Mouse (Mus musculus): ENCODE measurements around the gene Nphs2. TPM values are rescaled to one million over a fixed set of nuclear protein-coding genes. Genes with fewer than 3 reads are reported as not detected.

The Nphs2 gene
- polyA plus RNA-seq, 1 experiment from 2014 or later: not detected

Other genes with a start within 250 kb of the Nphs2 start
- 2.0 and 2.5 TPM in 2 replicates for gene Fam163a, start 105.7 kb upstream of the Nphs2 start, polyA plus RNA-seq (2015; fragmentation: Nextera tagmentation; extraction: Ambion mirVana)
- gene Tdrd5, start 7.1 kb upstream of the Nphs2 start, polyA plus RNA-seq (2015; fragmentation: Nextera tagmentation; extraction: Ambion mirVana): 0.13 and 0.34 TPM in 2 replicates
- 591 and 600 TPM in 2 replicates for gene Gm2000, start 55.3 kb downstream of the Nphs2 start, polyA plus RNA-seq (2015; fragmentation: Nextera tagmentation; extraction: Ambion mirVana)
- 0.09 and 0.27 TPM in 2 replicates for gene Axdnd1, start 110.4 kb downstream of the Nphs2 start, polyA plus RNA-seq (2015; fragmentation: Nextera tagmentation; extraction: Ambion mirVana)
- gene Soat1, start 163.6 kb downstream of the Nphs2 start, polyA plus RNA-seq (2015; fragmentation: Nextera tagmentation; extraction: Ambion mirVana): 33.1 and 36.3 TPM in 2 replicates
- 0.31 and 0.61 TPM in 2 replicates for gene Gm10031, start 213.3 kb downstream of the Nphs2 start, polyA plus RNA-seq (2015; fragmentation: Nextera tagmentation; extraction: Ambion mirVana)
- gene Abl2, start 248.1 kb downstream of the Nphs2 start, polyA plus RNA-seq (2015; fragmentation: Nextera tagmentation; extraction: Ambion mirVana): 2.4 and 2.9 TPM in 2 replicates